In genomic region chr5:127074327-127074726, GRCm38 (mm10) we compare ENCODE assay signal across 26 mouse cellular contexts.
A peak's percentile ranks its signal among the peaks of the same experiment; 100 is the strongest.
DNase-seq lines count a peak whose midpoint lies in the region; ATAC-seq lines count a peak whose summit lies in the region.
"Had no signal": no experiment of that assay in that cellular context is flagged by ENCODE, and none has a peak within 500 bp of the region (broad histone marks: within the 10 kb centered on the region; RNA-seq: fewer than 3 reads in every experiment).

No protein-coding gene starts in this region.

- no peaks in the 10 kb centered on the region for H3K36me3 ChIP-seq in midbrain, embryonic 14.5 days (ENCODE audit: control insufficient read depth, insufficient read depth, low read length)
- H3K36me3 ChIP-seq in midbrain, embryonic 15.5 days (replicated peaks), result no peaks in the 10 kb centered on the region
- H3K36me3 ChIP-seq: embryonic facial prominence, embryonic 10.5 days; hindbrain, embryonic 13.5 days; kidney, embryonic 15.5 days; limb, embryonic 13.5 days; liver, embryonic 13.5 days; midbrain, embryonic 10.5 days had no signal

- H3K9me3 ChIP-seq in midbrain, embryonic 14.5 days (ENCODE audit: control insufficient read depth, low read length), result no peaks in the 10 kb centered on the region
- H3K9me3 ChIP-seq in midbrain, embryonic 15.5 days, result no peaks in the 10 kb centered on the region
- H3K9me3 ChIP-seq: embryonic facial prominence, embryonic 10.5 days; hindbrain, embryonic 13.5 days; kidney, embryonic 15.5 days; limb, embryonic 13.5 days; midbrain, embryonic 10.5 days had no signal

- no peaks in the 10 kb centered on the region for H3K27me3 ChIP-seq in midbrain, embryonic 14.5 days (ENCODE audit: control insufficient read depth, insufficient read depth, low read length)
- H3K27me3 ChIP-seq in midbrain, embryonic 15.5 days (replicated peaks), result no peaks in the 10 kb centered on the region
- H3K27me3 ChIP-seq: hindbrain, embryonic 13.5 days; kidney, embryonic 15.5 days; limb, embryonic 13.5 days; liver, embryonic 13.5 days had no signal

- no peak overlapping the region for H3K27ac ChIP-seq in midbrain, embryonic 14.5 days (replicated peaks; ENCODE audit: low read depth, low read length)
- H3K27ac ChIP-seq in midbrain, embryonic 15.5 days, result no peak overlapping the region
- H3K27ac ChIP-seq: embryonic facial prominence, embryonic 10.5 days; heart, adult 2 months; hindbrain, embryonic 13.5 days; kidney, embryonic 15.5 days; limb, embryonic 13.5 days; liver, embryonic 13.5 days; macrophage; midbrain, embryonic 10.5 days had no signal

- WGBS in midbrain, embryonic 14.5 days, result 68% methylated on average over 4 of the region's 4 CpGs
- WGBS in midbrain, embryonic 15.5 days, result 60% methylated on average over 4 of the region's 4 CpGs

- H3K9ac ChIP-seq in midbrain, embryonic 14.5 days (replicated peaks; ENCODE audit: low read length), result no peak overlapping the region
- H3K9ac ChIP-seq in midbrain, embryonic 15.5 days, result no peak overlapping the region
- H3K9ac ChIP-seq: forebrain, postnatal 0 days; hindbrain, embryonic 13.5 days; kidney, embryonic 15.5 days; limb, embryonic 13.5 days; liver, embryonic 13.5 days; lung, embryonic 14.5 days had no signal

- H3K4me1 ChIP-seq in midbrain, embryonic 14.5 days (ENCODE audit: control insufficient read depth, insufficient read depth, low read length), result no peaks in the 10 kb centered on the region
- no peaks in the 10 kb centered on the region for H3K4me1 ChIP-seq in midbrain, embryonic 15.5 days
- H3K4me1 ChIP-seq: embryonic facial prominence, embryonic 10.5 days; hindbrain, embryonic 13.5 days; kidney, embryonic 15.5 days; limb, embryonic 13.5 days; liver, embryonic 13.5 days had no signal

- no peak overlapping the region for H3K4me2 ChIP-seq in midbrain, embryonic 14.5 days (ENCODE audit: low read length)
- no peak overlapping the region for H3K4me2 ChIP-seq in midbrain, embryonic 15.5 days
- H3K4me2 ChIP-seq: hindbrain, embryonic 13.5 days; kidney, embryonic 15.5 days; limb, embryonic 13.5 days; liver, embryonic 13.5 days; lung, embryonic 14.5 days had no signal

- DNase-seq in midbrain, embryonic 14.5 days, result peak; percentile 39
- DNase-seq in adrenal gland, postnatal 10 days, result peak; percentile 2
- peak; percentile 7 for DNase-seq in forelimb bud, embryonic 11.5 days (ENCODE audit: low read depth, low spot score)
- DNase-seq in testis, postnatal 10 days (ENCODE audit: low spot score), result peak; percentile 49
- DNase-seq in left cerebral cortex, adult 18-20 months (ENCODE audit: low spot score in 2 of 2), result no peak
- no peak for DNase-seq in right cerebral cortex, postnatal 10 days (ENCODE audit: low spot score in 2 of 2)
- no peak for DNase-seq in heart, adult 11 months
- DNase-seq: cerebellum, adult 9-10 months; forebrain, postnatal 0 days; gastrocnemius, postnatal 25 days; heart, adult 2 months; kidney, postnatal 36 days; layer of hippocampus, postnatal 36 days; liver, embryonic 13.5 days; lung, embryonic 14.5 days; right cerebral cortex, postnatal 25 days; spleen, adult 18-20 months; thymus, postnatal 14 days had no signal

- no peak for ATAC-seq in midbrain, embryonic 14.5 days (ENCODE audit: low FRiP score, low TSS enrichment)
- ATAC-seq in midbrain, embryonic 15.5 days (replicated peaks), result no peak
- ATAC-seq: forebrain, postnatal 0 days; inflammation-experienced regulatory T-cells, adult 6 months had no signal

- no peak overlapping the region for H3K4me3 ChIP-seq in midbrain, embryonic 14.5 days (replicated peaks; ENCODE audit: low read depth, low read length)
- no peak overlapping the region for H3K4me3 ChIP-seq in midbrain, embryonic 15.5 days
- H3K4me3 ChIP-seq: embryonic facial prominence, embryonic 10.5 days; heart, adult 2 months; hindbrain, embryonic 13.5 days; kidney, embryonic 15.5 days; limb, embryonic 13.5 days; liver, embryonic 13.5 days; midbrain, embryonic 10.5 days had no signal

Comparison
In these comparisons a context has a peak if more than half of its experiments do, and no peak if none do; other contexts are left out.
1. DNase-seq: peak in midbrain, embryonic 14.5 days (single experiment), adrenal gland, postnatal 10 days (single experiment), forelimb bud, embryonic 11.5 days (single experiment) and testis, postnatal 10 days (single experiment); none in left cerebral cortex, adult 18-20 months (0 of 2), right cerebral cortex, postnatal 10 days (0 of 2) and heart, adult 11 months (single experiment).